Mouse (Mus musculus): ENCODE data around the gene Tgfb2.

DNA sequence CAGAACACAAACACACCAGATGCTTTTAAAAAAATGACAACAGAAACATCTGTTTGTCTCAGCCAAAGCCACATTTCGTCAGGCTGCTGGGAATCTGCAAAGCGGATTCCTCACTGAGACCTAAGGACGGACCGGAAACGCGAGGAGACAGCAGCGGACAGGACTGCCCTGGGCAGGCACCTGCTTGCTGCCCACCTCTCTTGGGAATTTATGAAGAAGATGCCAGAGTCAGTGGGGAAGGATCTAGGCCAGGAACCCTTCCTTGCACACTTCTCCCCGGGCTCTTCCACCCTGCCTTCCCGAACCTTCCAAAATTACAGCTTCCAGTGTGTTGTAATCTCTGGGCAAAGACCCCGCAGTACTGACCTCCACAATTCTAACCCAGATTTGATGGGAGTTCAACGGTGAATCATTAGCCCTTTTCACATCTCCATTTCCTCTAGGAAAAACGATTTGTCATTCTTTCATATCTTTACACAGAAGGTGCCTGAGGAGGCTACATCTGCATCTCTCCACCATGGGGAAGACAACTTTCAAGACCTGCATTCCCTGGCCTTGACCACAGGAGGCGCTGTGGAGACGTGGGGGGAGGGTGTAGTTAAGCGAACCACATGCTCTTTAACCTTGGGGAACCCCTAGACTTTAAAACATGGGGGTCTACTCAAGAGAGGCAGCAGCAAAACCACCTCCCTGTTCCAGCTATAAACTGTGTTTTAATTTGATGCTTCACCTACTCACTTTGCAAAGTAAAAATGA lies 7.0 kb downstream of the Tgfb2 start:
- no peak for TF ChIP-seq CTCF (IDR thresholded peaks at IDR 0.05; ENCODE audit: low read depth, low read length)
- TF ChIP-seq POLR2AphosphoS5 (IDR thresholded peaks at IDR 0.05; ENCODE audit: insufficient replicate concordance, low read depth, low read length): no peak
